Mouse (Mus musculus): ENCODE results near the gene Ano6.

- TF ChIP-seq CTCF (IDR thresholded peaks at IDR 0.05; ENCODE audit: borderline replicate concordance, insufficient read depth, low read depth, low read length) (no peak), POLR2A (IDR thresholded peaks at IDR 0.05; ENCODE audit: borderline replicate concordance, insufficient read depth, low read length) (no peak)
These were observed 22.4 kb downstream of the Ano6 start for GRCm38 (mm10) chr15:95812821-95813571.

All from cerebellum, adult 2 months (tissue).